Mouse (Mus musculus) lung, embryonic 14.5 days (tissue): ENCODE measurements at regions not wholly inside any gene's neighbourhood (a gene's known extent, or its start where the extent isn't known, plus 50 kb on each side); places are given as distances from the start of the nearest gene placed in this dataset.

Source experiments
- ATAC-seq: fragments of 200-750 bp; cut with Nextera tagmentation; 2 replicates; pipeline ENCODE4 v1.8.0; 2017; ENCODE audit warnings: mild to moderate bottlenecking, moderate TSS enrichment, moderate library complexity; ENCODE audit not compliant: insufficient read depth
- DNase-seq: peaks from one replicate; pipeline ENCODE4 v3.0.0-alpha.2; 2015
- H3K27ac ChIP-seq: fragments of 300-500 bp; sonication (generic); 2 replicates; pipeline ENCODE4 v1.5.1; 2014; ENCODE audit warnings: low read depth, mild to moderate bottlenecking, moderate library complexity
- H3K27me3 ChIP-seq: fragments of 300-500 bp; sonication (generic); 2 replicates; pipeline ENCODE4 v1.6.1; 2014; ENCODE audit warnings: low read length, control low read depth; ENCODE audit not compliant: insufficient read depth
- H3K36me3 ChIP-seq: fragments of 300-500 bp; sonication (generic); 2 replicates; pipeline ENCODE4 v1.6.1; 2014; ENCODE audit warnings: control low read depth; ENCODE audit not compliant: insufficient read depth
- H3K4me1 ChIP-seq: fragments of 300-500 bp; sonication (generic); 2 replicates; pipeline ENCODE4 v1.6.1; 2014; ENCODE audit warnings: antibody characterized with exemption, control low read depth; ENCODE audit not compliant: insufficient read depth
- H3K4me2 ChIP-seq: fragments of 300-500 bp; sonication (generic); 2 replicates; pipeline ENCODE4 v1.6.1; 2014; ENCODE audit warnings: mild to moderate bottlenecking
- H3K4me3 ChIP-seq: fragments of 300-500 bp; sonication (generic); 2 replicates; pipeline ENCODE4 v1.5.1; 2014; ENCODE audit warnings: low read depth, low read length
- H3K9ac ChIP-seq: fragments of 300-500 bp; sonication (generic); 2 replicates; pipeline ENCODE4 v1.6.1; 2014
- H3K9me3 ChIP-seq: fragments of 300-500 bp; sonication (generic); 2 replicates; pipeline ENCODE4 v1.6.1; 2016; ENCODE audit warnings: low read depth, low read length, control low read depth
- CTCF ChIP-seq: IDR thresholded peaks from 2 replicates; pipeline ENCODE4 v1.5.1; 2016; ENCODE audit warnings: antibody characterized with exemption, low read depth
- WGBS: fragments of 180-500 bp; shearing (Covaris S2); extraction: QIAGEN DNeasy Blood & Tissue Kit; methylation state at CpG from one replicate; pipeline ENCODE4 v1.1.7; 2014; 5-methylcytosine and 5-hydroxymethylcytosine counted together

DNA sequence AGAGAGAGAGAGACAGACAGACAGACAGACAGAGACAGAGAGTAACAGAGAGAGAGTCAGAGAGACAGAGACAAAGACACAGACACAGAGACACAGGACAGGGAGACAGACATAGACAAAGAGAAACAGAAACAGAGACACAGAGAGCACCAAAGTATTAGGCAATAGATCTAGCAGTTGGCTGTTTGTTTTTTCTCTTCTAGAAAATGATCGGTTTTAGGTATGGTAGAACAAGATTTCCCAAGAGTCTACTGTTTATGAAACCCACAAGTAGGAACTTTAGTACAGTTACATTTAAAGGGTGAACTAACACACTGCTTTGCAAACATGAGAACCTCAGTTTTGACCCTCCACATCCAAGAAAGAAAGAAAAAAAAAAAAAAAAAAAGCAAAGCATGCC lies 3350.2 kb upstream of the Gm7489 start:
- Histone ChIP-seq H3K4me2 (no peak overlapping the region), H3K4me3 (no peak overlapping the region), H3K27me3 (no peaks in the 10 kb centered on the region), H3K36me3 (no peaks in the 10 kb centered on the region), H3K4me1 (no peaks in the 10 kb centered on the region), H3K9ac (no peak overlapping the region), H3K27ac (no peak overlapping the region), H3K9me3 (no peaks in the 10 kb centered on the region)
- 86% methylated on average over 1 of the region's 1 CpGs for WGBS
- TF ChIP-seq CTCF = no peak
- DNase-seq = no peak
- ATAC-seq = no peak

DNA sequence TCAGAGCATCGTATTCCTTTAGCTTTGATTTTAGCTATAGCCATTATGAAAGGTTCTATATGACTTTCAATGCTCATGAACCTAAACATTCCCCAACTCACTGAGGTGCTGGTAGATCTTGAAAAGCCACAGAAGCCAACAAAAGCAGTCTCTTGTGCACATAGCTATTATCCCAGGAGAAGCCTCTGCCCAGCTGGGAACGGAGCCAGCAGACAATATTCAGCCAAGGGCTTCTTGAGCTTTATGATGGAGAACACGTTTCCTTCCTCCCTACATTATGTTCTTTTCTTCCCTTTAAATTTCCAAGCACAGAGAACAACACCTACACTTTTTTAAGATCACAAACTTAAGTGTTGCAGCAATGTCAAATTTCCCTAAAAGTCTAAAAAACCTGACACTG lies 3321.1 kb upstream of the Gm7489 start:
- ATAC-seq = no peak
- Histone ChIP-seq H3K4me2 (no peak overlapping the region), H3K27ac (no peak overlapping the region), H3K36me3 (no peaks in the 10 kb centered on the region), H3K9ac (no peak overlapping the region), H3K4me3 (no peak overlapping the region), H3K27me3 (no peaks in the 10 kb centered on the region), H3K9me3 (no peaks in the 10 kb centered on the region), H3K4me1 (no peaks in the 10 kb centered on the region)
- 58% methylated on average over 3 of the region's 3 CpGs for WGBS
- no peak for TF ChIP-seq CTCF
- peak; percentile 73 for DNase-seq

DNA sequence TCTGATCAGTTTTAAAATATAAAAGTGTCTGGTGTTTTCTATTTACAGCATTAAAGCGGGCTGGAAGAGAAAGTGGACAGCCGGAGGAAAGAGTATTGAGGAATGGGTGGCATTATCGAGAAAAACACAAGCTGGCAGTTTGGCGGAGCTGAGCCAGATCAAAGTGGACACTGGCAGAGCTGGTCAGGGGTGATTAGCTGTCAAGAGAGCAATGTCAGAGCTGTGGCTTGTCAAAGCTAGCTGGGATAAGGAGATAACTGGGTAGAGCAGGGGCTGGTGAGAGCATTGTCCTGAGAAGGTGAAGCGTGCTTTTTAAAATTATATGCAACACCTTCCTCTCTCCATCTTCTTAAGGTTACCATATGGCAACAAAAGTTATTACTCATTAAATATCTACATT lies 3303.9 kb upstream of the Gm7489 start:
- WGBS = 86% methylated on average over 5 of the region's 5 CpGs

DNA sequence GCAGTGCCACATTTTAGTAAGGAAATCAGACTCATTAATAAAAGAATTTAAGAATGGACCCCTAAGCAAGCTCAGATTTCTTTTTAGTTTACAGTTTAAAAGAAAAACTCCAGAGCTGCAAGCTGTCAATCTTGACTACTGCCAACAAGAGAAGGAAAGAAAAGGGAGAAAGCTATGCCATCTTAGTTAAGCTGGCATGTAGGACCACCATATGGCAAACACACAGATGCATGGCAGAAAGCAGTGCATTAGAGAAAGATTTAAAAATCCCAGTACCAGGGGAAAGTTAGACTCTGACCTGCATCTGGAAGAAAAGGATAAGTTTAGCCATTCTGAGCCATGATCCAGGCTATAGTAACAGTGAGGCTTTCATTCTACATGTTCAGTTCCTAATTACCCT lies 3300.8 kb upstream of the Gm7489 start:
- no peaks in the 10 kb centered on the region for H3K36me3 ChIP-seq
- DNase-seq (no peak), ATAC-seq (no peak)
- no peaks in the 10 kb centered on the region for H3K27me3 ChIP-seq
- H3K27ac ChIP-seq = no peak overlapping the region
- no peaks in the 10 kb centered on the region for H3K9me3 ChIP-seq
- no peak overlapping the region for H3K9ac ChIP-seq
- no peak for TF ChIP-seq CTCF
- H3K4me2 ChIP-seq = no peak overlapping the region
- no peak overlapping the region for H3K4me3 ChIP-seq
- H3K4me1 ChIP-seq = no peaks in the 10 kb centered on the region

More for the DNA sequence above, 3303.9 kb upstream of the Gm7489 start:
- ATAC-seq = no peak
- TF ChIP-seq CTCF = no peak
- Histone ChIP-seq H3K4me2 (no peak overlapping the region), H3K4me1 (no peaks in the 10 kb centered on the region), H3K4me3 (no peak overlapping the region), H3K27me3 (no peaks in the 10 kb centered on the region), H3K27ac (no peak overlapping the region), H3K9me3 (no peaks in the 10 kb centered on the region), H3K9ac (no peak overlapping the region), H3K36me3 (no peaks in the 10 kb centered on the region)
- DNase-seq = no peak

DNA sequence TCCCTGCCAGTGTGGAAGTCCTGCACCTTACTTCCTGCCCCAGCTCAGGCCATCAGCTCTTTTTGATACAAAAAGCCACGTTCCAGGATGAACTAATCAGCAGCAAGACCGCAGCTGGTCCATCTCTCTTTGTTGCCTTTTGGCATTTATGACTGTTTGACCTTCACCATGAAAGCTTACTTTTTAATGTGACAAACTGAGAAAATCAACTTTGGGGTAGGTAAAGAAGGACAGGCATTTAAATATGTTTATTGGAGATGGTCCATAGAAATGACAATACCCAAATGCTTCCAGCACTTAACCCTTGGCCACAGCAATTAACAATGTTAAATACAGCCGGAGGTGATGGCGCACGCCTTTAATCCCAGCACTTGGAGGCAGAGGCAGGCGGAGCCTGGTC lies 3299.2 kb upstream of the Gm7489 start:
- no peaks in the 10 kb centered on the region for H3K27me3 ChIP-seq
- H3K9ac ChIP-seq = no peak overlapping the region
- H3K4me1 ChIP-seq = no peaks in the 10 kb centered on the region
- WGBS = 69% methylated on average over 6 of the region's 6 CpGs
- no peaks in the 10 kb centered on the region for H3K9me3 ChIP-seq
- H3K4me2 ChIP-seq = no peak overlapping the region
- H3K4me3 ChIP-seq = no peak overlapping the region
- no peak for TF ChIP-seq CTCF
- no peak for ATAC-seq
- no peaks in the 10 kb centered on the region for H3K36me3 ChIP-seq
- no peak overlapping the region for H3K27ac ChIP-seq
- DNase-seq = peak; percentile 18
